Mouse (Mus musculus): ENCODE results near the gene Olfr1191-ps1. TPM values are rescaled to one million over a fixed set of nuclear protein-coding genes. Genes with fewer than 3 reads are reported as not detected.

Gene Olfr1191-ps1
- under 1 TPM in 1 of 2 experiments, not detected in 1; 0.19 TPM for polyA plus RNA-seq (2017; shearing (Covaris generic))

DNA sequence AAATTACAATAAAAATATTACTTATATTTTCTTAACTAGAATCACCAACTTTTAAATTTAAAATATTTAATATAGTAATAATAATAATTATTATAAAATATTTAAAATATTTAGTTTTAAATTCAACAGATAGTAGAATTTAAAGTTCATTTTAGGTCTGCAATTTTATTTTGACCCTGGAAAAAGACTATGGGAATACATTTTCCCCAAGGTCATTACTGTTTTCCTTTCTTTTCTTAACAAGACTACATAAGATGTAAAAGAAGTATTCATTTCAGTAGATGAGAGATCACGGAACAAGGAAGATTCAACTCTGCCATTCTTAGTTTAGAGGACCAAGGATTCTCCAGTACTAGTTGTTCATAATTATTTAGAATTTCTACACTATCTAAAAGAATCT is at the start of gene Olfr1191-ps1:
Gene Olfr1191-ps1, plus strand, starts transcription at position 301 of the 400 bp plus-strand sequence.

DNA sequence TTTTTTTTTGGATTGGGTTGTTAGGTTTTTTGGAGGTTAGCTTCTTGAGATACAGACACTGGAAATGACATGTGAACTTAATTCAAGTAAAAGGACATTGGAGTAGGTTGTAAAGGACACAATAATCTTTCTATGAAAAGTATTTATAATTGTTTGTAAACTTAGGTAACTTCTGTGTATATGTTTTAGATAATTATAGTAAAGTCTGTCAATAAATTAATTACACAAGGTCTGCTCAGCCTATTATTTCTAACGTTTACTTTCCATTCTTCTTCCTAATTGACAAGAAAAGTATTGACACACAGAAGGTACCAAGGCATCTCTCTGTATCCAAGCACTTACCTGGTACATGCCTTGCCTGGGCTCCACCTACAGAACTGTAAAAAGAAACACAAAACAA is 7.9 kb downstream of the Olfr1191-ps1 start, which contains the start of gene Olfr1192-ps1:
Gene Olfr1192-ps1, plus strand, starts transcription at position 301 of the 400 bp plus-strand sequence.

DNA sequence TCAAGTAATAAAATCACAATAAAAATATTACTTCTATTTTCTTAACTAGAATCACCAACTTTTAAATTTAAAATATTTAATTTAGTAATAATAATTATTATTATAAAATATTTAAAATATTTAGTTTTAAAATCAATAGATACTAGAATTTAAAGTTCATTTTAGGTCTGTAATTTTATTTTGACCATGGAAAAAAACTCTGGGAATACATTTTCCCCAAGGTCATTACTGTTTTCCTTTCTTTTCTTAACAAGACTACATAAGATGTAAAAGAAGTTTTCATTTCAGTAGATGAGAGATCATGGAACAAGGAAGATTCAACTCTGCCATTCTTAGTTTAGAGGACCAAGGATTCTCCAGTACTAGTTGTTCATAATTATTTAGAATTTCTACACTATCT is 35.0 kb downstream of the Olfr1191-ps1 start, which contains the start of gene Olfr1193:
Gene Olfr1193, plus strand, starts transcription at position 301 of the 400 bp plus-strand sequence.

DNA sequence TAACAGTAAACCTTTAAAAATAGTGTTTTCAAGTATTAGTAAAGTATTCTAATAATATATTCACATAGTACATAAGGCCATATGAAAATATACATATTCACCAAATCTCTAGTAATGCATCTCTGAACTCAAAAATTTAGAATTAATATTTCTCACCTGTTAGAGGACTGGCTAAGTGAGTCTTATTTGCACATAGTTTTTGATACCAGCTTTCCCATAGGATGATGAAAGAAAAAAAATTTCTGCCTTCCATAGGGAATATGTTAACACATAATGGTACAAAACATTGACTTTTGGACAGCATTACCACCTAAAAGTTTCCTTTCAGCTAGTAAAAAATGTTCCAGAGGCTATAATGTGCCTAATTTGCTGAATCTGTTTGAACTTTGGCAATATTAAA is 48.7 kb downstream of the Olfr1191-ps1 start, which contains the start of gene Olfr1195:
Gene Olfr1195, minus strand, starts transcription at position 101 of the 400 bp plus-strand sequence.

Other genes starting within 250 kb of the Olfr1191-ps1 start
- gene Olfr1179, start 234.1 kb upstream of the Olfr1191-ps1 start, polyA plus RNA-seq (2017; shearing (Covaris generic)) = not detected
- not detected for gene Olfr1180, start 221.4 kb upstream of the Olfr1191-ps1 start, polyA plus RNA-seq (2017; shearing (Covaris generic))
- under 1 TPM in 1 of 2 experiments, not detected in 1; 0.09 TPM for gene Olfr1181, start 214.4 kb upstream of the Olfr1191-ps1 start, polyA plus RNA-seq (2017; shearing (Covaris generic))
- gene Gm13757, start 191.4 kb upstream of the Olfr1191-ps1 start, polyA plus RNA-seq (2017; shearing (Covaris generic)) = not detected
- gene Olfr1183, start 185.7 kb upstream of the Olfr1191-ps1 start, polyA plus RNA-seq (2017; shearing (Covaris generic)) = not detected
- gene Olfr1184, start 156.9 kb upstream of the Olfr1191-ps1 start, polyA plus RNA-seq (2017; shearing (Covaris generic)) = not detected
- gene Olfr1185-ps1, start 147.2 kb upstream of the Olfr1191-ps1 start, polyA plus RNA-seq (2017; shearing (Covaris generic)) = under 1 TPM in 1 of 2 experiments, not detected in 1; 0.10 TPM
- gene Olfr1186, start 122.0 kb upstream of the Olfr1191-ps1 start, polyA plus RNA-seq (2017; shearing (Covaris generic)) = not detected
- gene Olfr1188, start 83.6 kb upstream of the Olfr1191-ps1 start, polyA plus RNA-seq (2017; shearing (Covaris generic)) = under 1 TPM; 0.30 to 0.65 TPM
- not detected for gene Olfr1189, start 54.1 kb upstream of the Olfr1191-ps1 start, polyA plus RNA-seq (2017; shearing (Covaris generic))
- gene Olfr1192-ps1, start 8.0 kb downstream of the Olfr1191-ps1 start, polyA plus RNA-seq (2017; shearing (Covaris generic)) = under 1 TPM in 1 of 2 experiments, not detected in 1; 0.04 TPM
- under 1 TPM in 1 of 2 experiments, not detected in 1; 0.07 TPM for gene Olfr1193, start 35.1 kb downstream of the Olfr1191-ps1 start, polyA plus RNA-seq (2017; shearing (Covaris generic))
- under 1 TPM; 0.14 to 0.20 TPM for gene Olfr1195, start 48.6 kb downstream of the Olfr1191-ps1 start, polyA plus RNA-seq (2017; shearing (Covaris generic))
- gene Olfr1196, start 64.1 kb downstream of the Olfr1191-ps1 start, polyA plus RNA-seq (2017; shearing (Covaris generic)) = not detected
- gene Olfr1197, start 91.8 kb downstream of the Olfr1191-ps1 start, polyA plus RNA-seq (2017; shearing (Covaris generic)) = not detected
- not detected for gene Olfr1198, start 110.8 kb downstream of the Olfr1191-ps1 start, polyA plus RNA-seq (2017; shearing (Covaris generic))
- not detected for gene Olfr1199, start 119.9 kb downstream of the Olfr1191-ps1 start, polyA plus RNA-seq (2017; shearing (Covaris generic))
- under 1 TPM in 1 of 2 experiments, not detected in 1; 0.09 TPM for gene Olfr1200, start 129.9 kb downstream of the Olfr1191-ps1 start, polyA plus RNA-seq (2017; shearing (Covaris generic))
- gene Olfr1201, start 152.5 kb downstream of the Olfr1191-ps1 start, polyA plus RNA-seq (2017; shearing (Covaris generic)) = not detected
- not detected for gene Olfr1202, start 174.0 kb downstream of the Olfr1191-ps1 start, polyA plus RNA-seq (2017; shearing (Covaris generic))
- under 1 TPM in 1 of 2 experiments, not detected in 1; 0.12 TPM for gene Olfr1205, start 189.2 kb downstream of the Olfr1191-ps1 start, polyA plus RNA-seq (2017; shearing (Covaris generic))
- not detected for gene Olfr1204, start 208.8 kb downstream of the Olfr1191-ps1 start, polyA plus RNA-seq (2017; shearing (Covaris generic))
- gene Olfr1206, start 222.7 kb downstream of the Olfr1191-ps1 start, polyA plus RNA-seq (2017; shearing (Covaris generic)) = under 1 TPM in 1 of 2 experiments, not detected in 1; 0.50 TPM